Mouse (Mus musculus): ENCODE results near the gene Phrf1. TPM values are rescaled to one million over a fixed set of nuclear protein-coding genes. Genes with fewer than 3 reads are reported as not detected.

Gene Phrf1
- total RNA-seq, 2 experiments from 2014 or later = 77.1 to 91.9 TPM

- DNase-seq (ENCODE audit: low spot score in 2 of 2) = no peak
Observed at GRCm38 (mm10) chr7:141291921-141292582, 63.5 kb downstream of the Phrf1 start, which contains the start of gene Drd4. Gene Drd4, plus strand, starts transcription at chr7:141292006.

- DNase-seq (ENCODE audit: low spot score in 2 of 2) = no peak
Observed at GRCm38 (mm10) chr7:141292583-141293388, 64.2 kb downstream of the Phrf1 start.

- no peak for DNase-seq (ENCODE audit: low spot score in 2 of 2)
Observed at GRCm38 (mm10) chr7:141293852-141294471, 65.4 kb downstream of the Phrf1 start.

GRCm38 (mm10) chr7:141294479-141294878 is 65.9 kb downstream of the Phrf1 start:
- DNase-seq (ENCODE audit: low spot score in 2 of 2) = no peak

GRCm38 (mm10) chr7:141297926-141298650 is 69.5 kb downstream of the Phrf1 start:
- DNase-seq (ENCODE audit: low spot score in 2 of 2) = no peak

- no peak for DNase-seq (ENCODE audit: low spot score in 2 of 2)
Observed at GRCm38 (mm10) chr7:141299175-141299574, 70.6 kb downstream of the Phrf1 start.

- no peak for DNase-seq (ENCODE audit: low spot score in 2 of 2)
Observed at GRCm38 (mm10) chr7:141301386-141301785, 72.8 kb downstream of the Phrf1 start.

GRCm38 (mm10) chr7:141302702-141303268 is 74.2 kb downstream of the Phrf1 start:
- no peak for DNase-seq (ENCODE audit: low spot score in 2 of 2)

- no peak for DNase-seq (ENCODE audit: low spot score in 2 of 2)
Observed at GRCm38 (mm10) chr7:141304537-141304936, 76.0 kb downstream of the Phrf1 start.

Small RNA genes within 50 kb of the gene (microRNA-seq; reads per million reads assigned to microRNA genes)
- 507 reads per million, percentile 67 among the genes with 10 or more reads in this experiment for gene Mir210

Other genes starting within 250 kb of the Phrf1 start
- 100 to 1,000 TPM; 109 to 115 TPM for gene Ifitm3, start 218.0 kb upstream of the Phrf1 start, total RNA-seq (2021)
- gene Ifitm6, start 210.9 kb upstream of the Phrf1 start, total RNA-seq (2021) = 1 to 10 TPM; 2.1 to 4.5 TPM
- gene Gm17387, start 199.7 kb upstream of the Phrf1 start, total RNA-seq (2021) = not detected
- gene B4galnt4, start 167.7 kb upstream of the Phrf1 start, total RNA-seq (2021) = 10 to 100 TPM in 1 of 2 experiments, 1 to 10 TPM in 1; 7.0 to 11.3 TPM
- 1 to 10 TPM; 1.6 to 2.2 TPM for gene Pkp3, start 150.6 kb upstream of the Phrf1 start, total RNA-seq (2021)
- gene Sigirr, start 128.2 kb upstream of the Phrf1 start, total RNA-seq (2021) = 10 to 100 TPM in 1 of 2 experiments, 1 to 10 TPM in 1; 7.0 to 10.3 TPM
- gene Ano9, start 111.0 kb upstream of the Phrf1 start, total RNA-seq (2021) = 1 to 10 TPM in 1 of 2 experiments, under 1 TPM in 1; 0.65 to 2.2 TPM
- gene Ptdss2, start 106.4 kb upstream of the Phrf1 start, total RNA-seq (2021) = 10 to 100 TPM; 44.2 to 53.1 TPM
- gene Rnh1, start 55.9 kb upstream of the Phrf1 start, total RNA-seq (2021) = 100 to 1,000 TPM; 179 to 186 TPM
- 10 to 100 TPM; 88.5 to 96.4 TPM for gene Hras, start 34.8 kb upstream of the Phrf1 start, total RNA-seq (2021)
- gene Lrrc56, start 34.6 kb upstream of the Phrf1 start, total RNA-seq (2021) = 1 to 10 TPM; 8.8 to 9.9 TPM
- gene Lmntd2, start 14.7 kb upstream of the Phrf1 start, total RNA-seq (2021) = 1 to 10 TPM in 1 of 2 experiments, under 1 TPM in 1; 0.82 to 1.0 TPM
- gene Rassf7, start 12.9 kb upstream of the Phrf1 start, total RNA-seq (2021) = 10 to 100 TPM; 14.7 to 15.1 TPM
- gene Irf7, start 37.7 kb downstream of the Phrf1 start, total RNA-seq (2021) = 1 to 10 TPM; 7.3 to 7.5 TPM
- gene Cdhr5, start 48.0 kb downstream of the Phrf1 start, total RNA-seq (2021) = 10 to 100 TPM in 1 of 2 experiments, 1 to 10 TPM in 1; 9.4 to 15.5 TPM
- 10 to 100 TPM in 1 of 2 experiments, 1 to 10 TPM in 1; 9.0 to 12.9 TPM for gene Sct, start 50.3 kb downstream of the Phrf1 start, total RNA-seq (2021)
- gene Drd4, start 63.2 kb downstream of the Phrf1 start, total RNA-seq (2021) = under 1 TPM; 0.34 to 0.36 TPM
- 10 to 100 TPM; 74.1 to 78.8 TPM for gene Deaf1, start 98.9 kb downstream of the Phrf1 start, total RNA-seq (2021)
- gene Tmem80, start 99.0 kb downstream of the Phrf1 start, total RNA-seq (2021) = 10 to 100 TPM; 34.8 to 36.6 TPM
- gene Eps8l2, start 110.1 kb downstream of the Phrf1 start, total RNA-seq (2021) = 10 to 100 TPM in 1 of 2 experiments, 1 to 10 TPM in 1; 3.1 to 15.7 TPM
- 100 to 1,000 TPM; 251 to 277 TPM for gene Taldo1, start 163.4 kb downstream of the Phrf1 start, total RNA-seq (2021)
- 10 to 100 TPM; 44.9 to 50.6 TPM for gene Gatd1, start 185.4 kb downstream of the Phrf1 start, total RNA-seq (2021)
- 1 to 10 TPM; 2.7 to 4.8 TPM for gene Cend1, start 200.7 kb downstream of the Phrf1 start, total RNA-seq (2021)
- 10 to 100 TPM; 46.9 to 60.3 TPM for gene Slc25a22, start 209.1 kb downstream of the Phrf1 start, total RNA-seq (2021)
- 10 to 100 TPM in 1 of 2 experiments, 1 to 10 TPM in 1; 8.4 to 12.6 TPM for gene Pidd1, start 215.2 kb downstream of the Phrf1 start, total RNA-seq (2021)
- 1,000 to 10,000 TPM; 1,329 to 1,362 TPM for gene Rplp2, start 218.6 kb downstream of the Phrf1 start, total RNA-seq (2021)
- gene Pnpla2, start 226.4 kb downstream of the Phrf1 start, total RNA-seq (2021) = 100 to 1,000 TPM; 173 to 205 TPM
- 10 to 100 TPM; 13.1 to 14.2 TPM for gene Cracr2b, start 232.3 kb downstream of the Phrf1 start, total RNA-seq (2021)
- 100 to 1,000 TPM; 209 to 215 TPM for gene Cd151, start 238.6 kb downstream of the Phrf1 start, total RNA-seq (2021)
- gene Polr2l, start 246.3 kb downstream of the Phrf1 start, total RNA-seq (2021) = 10 to 100 TPM; 57.7 to 61.2 TPM
- gene Tspan4, start 246.5 kb downstream of the Phrf1 start, total RNA-seq (2021) = 10 to 100 TPM; 77.9 to 79.6 TPM